Mouse (Mus musculus) midbrain, embryonic 15.5 days (tissue): ENCODE data around the gene Os9. TPM values are rescaled to one million over a fixed set of nuclear protein-coding genes. Genes with fewer than 3 reads are reported as not detected.
"Not testable (repeated sequence)": the region's sequence is repeated elsewhere in the genome, so short reads cannot be mapped to it uniquely, and the experiment has no call there.

Experiments used
- ATAC-seq: fragments of 200-750 bp; cut with Nextera tagmentation; replicated peaks from 2 replicates; pipeline ENCODE4 v1.8.0; 2017; ENCODE audit warnings: moderate TSS enrichment
- H3K27ac ChIP-seq: fragments of 300-500 bp; sonication (generic); 2 replicates; pipeline ENCODE4 v1.5.1; 2015; ENCODE audit warnings: mild to moderate bottlenecking, inconsistent platforms
- H3K27me3 ChIP-seq: fragments of 300-500 bp; sonication (generic); replicated peaks from 2 replicates; pipeline ENCODE4 v1.6.1; 2015; ENCODE audit warnings: inconsistent platforms
- H3K36me3 ChIP-seq: fragments of 300-500 bp; sonication (generic); replicated peaks from 2 replicates; pipeline ENCODE4 v1.6.1; 2015; ENCODE audit warnings: inconsistent platforms
- H3K4me1 ChIP-seq: fragments of 300-500 bp; sonication (generic); 2 replicates; pipeline ENCODE4 v1.6.1; 2015; ENCODE audit warnings: inconsistent platforms
- H3K4me2 ChIP-seq: fragments of 300-500 bp; sonication (generic); 2 replicates; pipeline ENCODE4 v1.6.1; 2015; ENCODE audit warnings: inconsistent platforms, mild to moderate bottlenecking, moderate library complexity
- H3K4me3 ChIP-seq: fragments of 300-500 bp; sonication (generic); 2 replicates; pipeline ENCODE4 v1.5.1; 2015; ENCODE audit warnings: mild to moderate bottlenecking, inconsistent platforms
- H3K9ac ChIP-seq: fragments of 300-500 bp; sonication (generic); 2 replicates; pipeline ENCODE4 v1.6.1; 2015; ENCODE audit warnings: mild to moderate bottlenecking, inconsistent platforms
- H3K9me3 ChIP-seq: fragments of 300-500 bp; sonication (generic); 2 replicates; pipeline ENCODE4 v1.6.1; 2016; ENCODE audit warnings: inconsistent platforms
- WGBS: fragments of 180-500 bp; shearing (Covaris S2); methylation state at CpG from one replicate; pipeline ENCODE4 v1.1.7; 2015; ENCODE audit warnings: mixed read lengths; 5-methylcytosine and 5-hydroxymethylcytosine counted together
- polyA plus RNA-seq: library from polyadenylated mRNA; unstranded; fragments of >200 nt; fragmentation: Nextera tagmentation; extraction: Ambion mirVana; gene quantifications from 2 replicates; pipeline ENCODE4 v1.2.1, GENCODE M21; 2015

Os9 gene
- polyA plus RNA-seq, 1 experiment from 2014 or later, result 135 TPM

GRCm38 (mm10) chr10:127141500-127141899 is 20.6 kb upstream of the Os9 start:
- Histone ChIP-seq H3K9ac (no peak overlapping the region), H3K36me3 (no peaks in the 10 kb centered on the region), H3K27me3 (no peaks in the 10 kb centered on the region), H3K4me2 (no peak overlapping the region), H3K4me1 (no peaks in the 10 kb centered on the region), H3K27ac (no peak overlapping the region), H3K4me3 (no peak overlapping the region), H3K9me3 (no peaks in the 10 kb centered on the region)
- no peak for ATAC-seq
- 80% methylated on average over 8 of the region's 8 CpGs for WGBS

DNA sequence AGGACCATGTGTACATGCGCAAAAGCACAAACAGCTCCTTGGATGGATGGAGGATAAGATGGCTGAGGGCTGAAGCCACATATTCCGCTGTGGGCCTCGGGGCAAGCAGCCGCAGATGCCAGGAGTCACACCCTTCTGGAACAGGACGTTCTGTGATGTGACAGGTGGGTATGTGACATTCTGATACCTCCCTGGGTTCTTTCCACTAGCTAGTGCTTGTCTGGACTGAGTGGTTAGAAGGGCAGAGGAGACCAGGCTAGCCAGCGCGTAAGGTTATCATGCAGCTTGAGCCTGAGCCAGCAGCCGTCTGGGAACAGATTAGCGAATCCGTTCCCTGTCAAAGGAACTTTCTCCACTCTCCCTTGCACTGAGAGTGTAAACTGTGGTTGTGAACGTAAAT is 20.0 kb upstream of the Os9 start:
- ATAC-seq, result no peak
- no peaks in the 10 kb centered on the region for H3K4me1 ChIP-seq
- H3K9ac ChIP-seq, result no peak overlapping the region
- no peak overlapping the region for H3K4me3 ChIP-seq
- no peak overlapping the region for H3K4me2 ChIP-seq
- H3K27ac ChIP-seq, result no peak overlapping the region
- no peaks in the 10 kb centered on the region for H3K27me3 ChIP-seq
- no peaks in the 10 kb centered on the region for H3K36me3 ChIP-seq
- 87% methylated on average over 11 of the region's 11 CpGs for WGBS
- H3K9me3 ChIP-seq, result no peaks in the 10 kb centered on the region

DNA sequence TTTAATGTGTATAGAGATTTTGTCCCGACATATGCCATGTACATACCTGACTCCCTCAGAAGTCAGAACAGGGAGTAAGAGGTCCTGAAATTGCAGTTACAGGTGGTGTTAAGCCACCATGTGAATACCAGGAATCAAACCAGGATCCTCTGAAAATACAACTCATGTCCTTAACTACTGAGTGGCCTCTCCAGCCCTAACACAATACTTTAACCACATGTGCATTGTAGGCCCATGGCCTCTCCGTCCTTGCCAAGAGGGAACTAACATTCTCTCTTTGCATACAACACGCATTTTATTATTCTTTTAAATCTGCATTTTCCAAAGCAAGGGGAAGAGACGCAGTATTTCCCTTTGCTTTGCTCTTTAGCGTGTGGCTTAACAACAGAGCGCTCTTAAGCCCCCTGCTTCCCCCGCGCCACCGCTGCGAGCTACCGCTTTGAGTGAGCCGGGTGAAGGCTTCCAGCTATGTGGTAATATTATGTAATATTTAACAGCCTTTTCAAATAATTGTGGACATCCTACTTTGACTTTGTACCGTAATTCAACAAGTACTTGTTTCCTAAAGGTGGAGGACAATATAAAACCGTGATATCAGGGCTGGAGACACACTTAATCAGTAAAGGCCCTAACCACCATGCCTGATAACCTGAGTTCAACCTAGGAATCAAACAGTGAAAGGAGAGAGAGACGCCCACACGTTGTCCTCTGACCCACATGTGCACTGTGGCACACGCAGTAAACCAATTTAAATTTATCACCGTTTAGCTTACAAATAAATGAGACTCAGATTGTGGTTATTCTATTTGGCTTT is 17.6 kb upstream of the Os9 start:
- H3K36me3 ChIP-seq, result no peaks in the 10 kb centered on the region
- 86% methylated on average over 18 of the region's 18 CpGs for WGBS
- no peak overlapping the region for H3K27ac ChIP-seq
- H3K9me3 ChIP-seq, result no peaks in the 10 kb centered on the region
- H3K27me3 ChIP-seq, result no peaks in the 10 kb centered on the region
- no peak overlapping the region for H3K9ac ChIP-seq
- no peak overlapping the region for H3K4me2 ChIP-seq
- H3K4me3 ChIP-seq, result no peak overlapping the region
- no peak for ATAC-seq
- H3K4me1 ChIP-seq, result no peaks in the 10 kb centered on the region

GRCm38 (mm10) chr10:127137896-127138295 is 17.0 kb upstream of the Os9 start:
- Histone ChIP-seq H3K9me3 (no peaks in the 10 kb centered on the region), H3K4me2 (no peak overlapping the region), H3K4me3 (no peak overlapping the region), H3K27ac (no peak overlapping the region), H3K9ac (no peak overlapping the region), H3K36me3 (no peaks in the 10 kb centered on the region), H3K27me3 (no peaks in the 10 kb centered on the region), H3K4me1 (no peaks in the 10 kb centered on the region)
- WGBS, result 86% methylated on average over 3 of the region's 3 CpGs
- ATAC-seq, result no peak

DNA sequence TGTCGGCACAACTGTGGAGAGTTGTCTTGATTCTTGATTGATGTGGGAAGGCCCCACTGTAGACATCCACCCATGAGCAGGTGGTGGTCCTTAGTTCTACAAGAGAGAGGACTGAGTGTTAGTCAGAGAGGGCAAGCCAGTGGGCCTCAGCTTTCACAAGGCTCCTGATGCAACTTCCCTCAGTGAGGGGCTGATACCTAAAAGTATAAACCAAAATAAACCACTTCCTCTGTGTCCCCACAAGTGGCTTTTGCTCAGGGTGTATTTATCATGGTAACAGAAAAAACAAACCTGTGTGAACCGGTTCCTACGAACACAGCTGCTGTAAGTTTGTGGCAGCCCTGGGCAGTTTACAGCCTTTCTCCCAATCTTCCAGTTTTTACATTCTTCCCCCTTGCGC is 15.6 kb upstream of the Os9 start:
- Histone ChIP-seq H3K27me3 (no peaks in the 10 kb centered on the region), H3K4me1 (no peaks in the 10 kb centered on the region)
- WGBS, result 94% methylated on average over 4 of the region's 4 CpGs

GRCm38 (mm10) chr10:127135118-127135836 is 14.3 kb upstream of the Os9 start:
- ATAC-seq, result no peak
- Histone ChIP-seq H3K4me1 (no peaks in the 10 kb centered on the region), H3K9ac (no peak overlapping the region), H3K4me3 (no peak overlapping the region), H3K36me3 (no peaks in the 10 kb centered on the region), H3K9me3 (no peaks in the 10 kb centered on the region), H3K4me2 (no peak overlapping the region), H3K27ac (no peak overlapping the region), H3K27me3 (no peaks in the 10 kb centered on the region)
- WGBS, result 62% methylated on average over 8 of the region's 8 CpGs

More for the DNA sequence above, 15.6 kb upstream of the Os9 start:
- Histone ChIP-seq H3K9ac (no peak overlapping the region), H3K36me3 (no peaks in the 10 kb centered on the region), H3K27ac (no peak overlapping the region), H3K4me3 (no peak overlapping the region), H3K4me2 (no peak overlapping the region), H3K9me3 (no peaks in the 10 kb centered on the region)
- no peak for ATAC-seq

GRCm38 (mm10) chr10:127134394-127135035 is 13.6 kb upstream of the Os9 start:
- not testable (repeated sequence) for H3K36me3 ChIP-seq, H3K9me3 ChIP-seq, H3K4me1 ChIP-seq, H3K9ac ChIP-seq, H3K27ac ChIP-seq, H3K4me3 ChIP-seq, ATAC-seq, H3K4me2 ChIP-seq, H3K27me3 ChIP-seq
- 85% methylated on average over 3 of the region's 3 CpGs for WGBS

DNA sequence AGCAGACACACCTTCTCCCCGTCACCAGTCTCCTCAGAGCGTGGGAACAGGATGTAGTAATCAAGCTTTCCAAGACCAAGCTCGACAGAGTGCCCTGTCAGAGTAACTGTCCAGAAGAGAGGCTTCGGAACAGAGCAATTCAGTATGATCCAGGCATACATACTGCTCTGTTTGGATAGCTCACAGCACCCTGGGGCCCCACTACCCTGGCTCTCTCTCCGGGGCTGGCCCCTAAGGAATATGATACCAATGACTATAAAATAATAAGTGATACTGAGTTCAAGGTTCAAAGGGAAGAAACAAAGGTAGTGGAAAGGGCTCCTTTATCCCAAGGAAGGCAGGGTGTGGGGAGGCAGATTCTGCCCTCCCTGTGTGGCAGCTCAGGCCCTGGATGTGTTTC is 11.5 kb upstream of the Os9 start:
- no peak overlapping the region for H3K4me2 ChIP-seq
- H3K4me1 ChIP-seq, result no peaks in the 10 kb centered on the region
- H3K9ac ChIP-seq, result no peak overlapping the region
- no peaks in the 10 kb centered on the region for H3K27me3 ChIP-seq
- 81% methylated on average over 5 of the region's 5 CpGs for WGBS
- H3K36me3 ChIP-seq, result no peaks in the 10 kb centered on the region
- no peak overlapping the region for H3K27ac ChIP-seq
- H3K4me3 ChIP-seq, result no peak overlapping the region
- H3K9me3 ChIP-seq, result no peaks in the 10 kb centered on the region
- ATAC-seq, result no peak

GRCm38 (mm10) chr10:127129431-127129830 is 8.5 kb upstream of the Os9 start:
- Histone ChIP-seq H3K9ac (no peak overlapping the region), H3K27me3 (no peaks in the 10 kb centered on the region), H3K4me2 (no peak overlapping the region), H3K4me3 (no peak overlapping the region), H3K4me1 (no peaks in the 10 kb centered on the region), H3K27ac (no peak overlapping the region), H3K9me3 (no peaks in the 10 kb centered on the region), H3K36me3 (no peaks in the 10 kb centered on the region)
- ATAC-seq, result no peak
- WGBS, result 68% methylated on average over 4 of the region's 4 CpGs

DNA sequence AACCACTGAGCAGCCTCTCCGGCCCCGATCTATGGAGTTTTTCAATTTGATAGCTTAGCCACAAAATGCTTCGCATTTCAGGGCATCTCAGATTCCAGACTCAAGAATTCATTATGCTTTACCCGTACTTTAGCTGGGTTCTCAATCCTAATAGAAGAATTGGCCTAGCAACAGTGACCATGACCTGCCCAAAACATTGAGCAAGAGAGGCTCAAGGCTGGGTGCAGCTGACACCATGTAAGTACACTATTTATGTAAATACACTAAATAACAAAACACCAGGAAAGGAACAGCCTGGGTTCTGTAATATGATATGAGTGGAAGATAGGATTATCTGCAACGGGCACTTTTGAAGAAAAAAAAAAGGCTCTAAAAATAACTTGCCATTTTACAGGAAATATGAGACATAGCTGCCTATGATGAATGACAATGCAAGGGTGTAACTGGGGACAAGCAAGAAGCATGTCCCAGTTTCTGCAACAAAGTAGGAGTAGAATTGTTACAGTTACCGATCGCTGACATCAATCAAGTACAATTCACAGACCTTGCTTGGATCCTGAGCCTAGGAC is 6.9 kb upstream of the Os9 start:
- H3K36me3 ChIP-seq, result no peaks in the 10 kb centered on the region
- WGBS, result 90% methylated on average over 7 of the region's 7 CpGs

GRCm38 (mm10) chr10:127126579-127126978 is 5.6 kb upstream of the Os9 start:
- Histone ChIP-seq H3K9me3 (no peaks in the 10 kb centered on the region), H3K4me1 (peaks cover 21% of the 10 kb centered on the region), H3K4me3 (no peak overlapping the region), H3K4me2 (no peak overlapping the region), H3K36me3 (no peaks in the 10 kb centered on the region), H3K27ac (no peak overlapping the region), H3K9ac (no peak overlapping the region), H3K27me3 (no peaks in the 10 kb centered on the region)
- WGBS, result 84% methylated on average over 5 of the region's 5 CpGs
- ATAC-seq, result no peak

More for the DNA sequence above, 6.9 kb upstream of the Os9 start:
- Histone ChIP-seq H3K9ac (no peak overlapping the region), H3K4me3 (no peak overlapping the region), H3K27me3 (no peaks in the 10 kb centered on the region), H3K27ac (no peak overlapping the region), H3K9me3 (no peaks in the 10 kb centered on the region), H3K4me2 (no peak overlapping the region), H3K4me1 (peaks cover 9% of the 10 kb centered on the region)
- ATAC-seq, result no peak

DNA sequence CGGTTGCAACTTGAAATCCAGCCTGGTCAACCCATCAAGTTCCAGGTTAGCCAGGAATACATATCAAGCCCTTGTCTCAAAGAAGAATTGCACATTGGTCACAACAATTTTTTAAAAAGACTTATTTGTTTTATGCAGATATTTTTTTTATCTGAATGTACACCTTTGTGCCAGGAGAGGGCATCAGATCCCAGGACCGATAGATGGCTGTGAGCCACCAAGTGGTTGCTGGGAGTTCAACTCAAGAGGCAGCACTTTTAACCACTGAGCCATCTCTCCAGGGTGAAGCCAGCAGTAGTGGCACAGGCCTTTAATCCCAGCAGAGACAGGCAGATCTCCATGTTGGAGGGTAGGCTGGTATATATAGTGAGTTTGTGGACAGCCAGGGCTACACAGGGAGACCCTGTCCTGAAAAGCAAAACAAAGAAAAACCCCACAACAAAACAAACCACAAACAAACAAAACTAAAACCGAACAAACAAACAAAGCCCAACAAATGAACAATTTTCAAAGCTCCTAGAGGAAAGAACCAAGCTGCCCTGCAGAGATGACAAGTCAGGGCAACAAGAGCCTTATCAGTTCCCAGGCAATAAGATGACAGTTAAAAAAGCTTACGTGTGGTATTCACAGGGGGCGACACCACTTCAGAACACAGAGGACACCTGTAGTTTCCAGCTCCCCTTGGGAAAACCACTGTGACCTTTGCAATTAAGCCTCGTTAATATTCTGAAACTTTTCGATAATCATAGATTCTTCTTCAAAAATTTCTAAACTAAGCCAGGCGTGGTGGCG is 4.5 kb upstream of the Os9 start:
- Histone ChIP-seq H3K4me1 (peaks cover 23% of the 10 kb centered on the region), H3K9me3 (no peaks in the 10 kb centered on the region), H3K36me3 (no peaks in the 10 kb centered on the region), H3K9ac (no peak overlapping the region), H3K4me2 (no peak overlapping the region), H3K27me3 (no peaks in the 10 kb centered on the region), H3K27ac (no peak overlapping the region), H3K4me3 (no peak overlapping the region)
- ATAC-seq, result no peak
- 71% methylated on average over 9 of the region's 9 CpGs for WGBS
